Mouse (Mus musculus) liver, embryonic 12.5 days (tissue): ENCODE results near the gene C130050O18Rik. TPM values are rescaled to one million over a fixed set of nuclear protein-coding genes. Genes with fewer than 3 reads are reported as not detected.

ENCODE experiments used
- ATAC-seq: fragments of 200-750 bp; cut with Nextera tagmentation; 2 replicates; pipeline ENCODE4 v1.8.0; 2017; ENCODE audit warnings: moderate number of reproducible peaks, mild to moderate bottlenecking, moderate library complexity
- H3K27ac ChIP-seq: fragments of 300-500 bp; sonication (generic); 2 replicates; pipeline ENCODE4 v1.5.1; 2016; ENCODE audit warnings: mild to moderate bottlenecking
- H3K27me3 ChIP-seq: fragments of 300-500 bp; sonication (generic); replicated peaks from 2 replicates; pipeline ENCODE4 v1.6.1; 2016; ENCODE audit warnings: mild to moderate bottlenecking, moderate library complexity
- H3K36me3 ChIP-seq: fragments of 300-500 bp; sonication (generic); 2 replicates; pipeline ENCODE4 v1.6.1; 2016; ENCODE audit warnings: mild to moderate bottlenecking, moderate library complexity
- H3K4me1 ChIP-seq: fragments of 300-500 bp; sonication (generic); 2 replicates; pipeline ENCODE4 v1.6.1; 2016
- H3K4me2 ChIP-seq: fragments of 300-500 bp; sonication (generic); 2 replicates; pipeline ENCODE4 v1.6.1; 2016; ENCODE audit warnings: mild to moderate bottlenecking, moderate library complexity
- H3K4me3 ChIP-seq: fragments of 300-500 bp; sonication (generic); 2 replicates; pipeline ENCODE4 v1.5.1; 2016; ENCODE audit warnings: mild to moderate bottlenecking, moderate library complexity
- H3K9ac ChIP-seq: fragments of 300-500 bp; sonication (generic); 2 replicates; pipeline ENCODE4 v1.6.1; 2016; ENCODE audit warnings: mild to moderate bottlenecking, moderate library complexity
- H3K9me3 ChIP-seq: fragments of 300-500 bp; sonication (generic); replicated peaks from 2 replicates; pipeline ENCODE4 v1.6.1; 2016; ENCODE audit warnings: mild to moderate bottlenecking, moderate library complexity
- WGBS: fragments of 180-500 bp; shearing (Covaris S2); methylation state at CpG from one replicate; pipeline ENCODE4 v1.1.7; 2016; ENCODE audit not compliant: insufficient replicate concordance; 5-methylcytosine and 5-hydroxymethylcytosine counted together
- polyA plus RNA-seq: library from polyadenylated mRNA; unstranded; fragments of >200 nt; fragmentation: Nextera tagmentation; extraction: Ambion mirVana; gene quantifications from 2 replicates; pipeline ENCODE4 v1.2.1, GENCODE M21; 2016

C130050O18Rik gene
- 0.72 and 0.75 TPM in 2 replicates for polyA plus RNA-seq

DNA sequence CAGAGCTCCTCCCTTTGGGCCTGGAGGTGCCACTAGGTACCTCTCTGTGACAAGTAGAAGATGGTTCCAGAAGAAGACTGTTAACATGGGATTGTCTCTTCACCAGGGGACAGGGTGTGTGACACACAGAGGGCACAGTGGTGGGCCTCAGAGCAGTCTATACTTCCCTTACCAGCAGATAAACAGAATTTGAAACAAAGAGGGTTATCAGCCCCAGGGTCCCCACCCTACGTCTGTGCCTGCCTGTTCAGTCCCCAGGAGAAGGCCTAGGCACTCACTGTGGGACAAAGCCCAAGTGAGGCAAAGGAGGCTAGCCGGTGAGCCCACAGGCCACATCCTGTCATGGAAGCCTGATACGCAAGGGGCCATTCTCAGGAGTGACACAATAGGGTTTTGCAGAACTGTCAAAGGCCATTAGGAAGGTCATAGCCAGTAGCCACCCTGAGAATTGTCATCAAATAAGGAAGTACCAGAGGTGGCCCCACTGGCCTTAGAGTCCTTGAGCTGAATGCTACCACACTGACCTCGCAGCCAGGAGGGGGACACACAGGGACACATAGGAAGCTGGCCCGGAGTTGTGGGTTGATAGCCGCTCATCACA, at the start of gene C130050O18Rik:
C130050O18Rik (plus strand) TSS at position 480 of the 601 bp plus-strand sequence.
- peak within 1 kb of the TSS; percentile 23 for H3K4me2 ChIP-seq
- peak within 1 kb of the TSS; percentile 75 for H3K27ac ChIP-seq
- no peaks in the 10 kb centered on the region for H3K27me3 ChIP-seq
- no peaks in the 10 kb centered on the region for H3K36me3 ChIP-seq
- peak within 1 kb of the TSS; percentile 9; the same call in 1 of the 2 replicates for H3K4me3 ChIP-seq
- peak; percentile 81 for ATAC-seq
- 26% methylated on average over 6 of the region's 6 CpGs for WGBS
- peaks cover 66% of the 10 kb centered on the region for H3K4me1 ChIP-seq
- peak within 1 kb of the TSS; percentile 45 for H3K9ac ChIP-seq
- no peaks in the 10 kb centered on the region for H3K9me3 ChIP-seq

DNA sequence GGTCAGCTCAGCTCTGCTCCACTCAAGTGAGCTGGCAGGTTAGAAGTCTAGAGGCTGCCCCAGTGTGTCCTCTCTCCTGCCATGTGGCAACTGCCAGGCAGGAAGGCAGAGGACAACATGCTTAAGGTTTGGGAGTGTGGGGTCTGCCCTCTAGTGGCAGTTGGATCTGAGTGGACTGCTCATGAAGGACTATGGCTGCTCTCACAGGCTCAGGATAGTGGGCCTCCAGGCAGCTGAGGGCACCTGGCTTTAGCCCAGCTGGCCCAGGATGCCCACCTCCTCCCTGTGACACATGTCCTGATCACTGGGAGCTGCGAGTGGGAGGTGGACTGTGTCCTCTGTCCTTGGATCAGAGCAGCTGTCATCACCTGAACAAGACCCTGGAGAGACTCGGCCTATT, 46.4 kb upstream of the C130050O18Rik start:
- peak; percentile 30; the same call in 1 of the 2 replicates for ATAC-seq

DNA sequence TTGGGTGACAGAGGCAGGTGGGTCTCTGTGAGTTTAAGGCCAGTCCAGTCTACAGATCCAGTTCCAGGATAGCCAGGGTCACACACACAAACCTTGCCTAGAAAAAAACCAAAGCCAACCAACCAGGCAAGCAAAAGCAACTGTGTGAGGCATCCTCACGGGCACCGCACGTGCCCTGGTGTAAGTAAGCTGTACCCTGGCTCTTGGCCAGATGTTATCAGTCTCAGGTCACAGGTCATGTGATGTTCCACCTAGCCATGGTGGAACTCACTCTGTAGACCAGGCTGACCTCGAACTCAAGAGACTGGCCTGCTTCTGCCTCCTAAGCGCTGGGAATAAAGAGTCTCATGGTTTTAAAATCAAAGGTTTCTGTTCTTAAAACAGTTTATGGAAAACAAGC, 45.8 kb upstream of the C130050O18Rik start:
- Histone ChIP-seq H3K4me2 (no peak overlapping the region), H3K4me1 (peaks cover 7% of the 10 kb centered on the region), H3K27me3 (no peaks in the 10 kb centered on the region), H3K36me3 (peaks cover 16% of the 10 kb centered on the region; the same call in 1 of the 2 replicates), H3K4me3 (no peak overlapping the region), H3K9ac (no peak overlapping the region), H3K9me3 (no peaks in the 10 kb centered on the region), H3K27ac (no peak overlapping the region)
- no peak for ATAC-seq
- 81% methylated on average over 5 of the region's 5 CpGs for WGBS

More for the DNA sequence above, 46.4 kb upstream of the C130050O18Rik start:
- no peak overlapping the region for H3K4me2 ChIP-seq
- H3K27ac ChIP-seq, result no peak overlapping the region
- H3K4me3 ChIP-seq, result no peak overlapping the region
- H3K27me3 ChIP-seq, result no peaks in the 10 kb centered on the region
- H3K4me1 ChIP-seq, result peaks cover 8% of the 10 kb centered on the region
- peaks cover 16% of the 10 kb centered on the region; the same call in 1 of the 2 replicates for H3K36me3 ChIP-seq
- H3K9me3 ChIP-seq, result no peaks in the 10 kb centered on the region
- H3K9ac ChIP-seq, result no peak overlapping the region
- 65% methylated on average over 2 of the region's 2 CpGs for WGBS

DNA sequence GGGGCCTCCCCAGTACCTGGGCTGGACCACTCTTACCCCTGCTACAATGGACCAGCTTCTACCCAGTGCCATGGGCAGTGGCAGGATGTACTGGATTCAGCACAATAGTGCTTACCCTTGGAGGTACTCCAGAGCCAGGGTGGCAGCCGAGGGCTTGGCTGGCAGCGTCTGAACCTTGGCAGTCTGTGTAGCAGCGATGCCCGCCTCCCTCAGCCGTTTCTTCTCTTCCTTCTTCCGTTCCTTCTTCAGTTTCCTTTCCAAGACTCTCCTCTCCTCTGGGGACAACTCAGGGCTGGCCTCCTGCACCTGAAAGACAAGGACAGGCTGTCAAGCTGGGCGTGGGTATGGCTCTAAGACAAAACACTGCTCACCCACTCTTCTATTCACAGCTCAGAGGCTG, 41.2 kb upstream of the C130050O18Rik start:
- no peak overlapping the region for H3K4me2 ChIP-seq
- no peaks in the 10 kb centered on the region for H3K9me3 ChIP-seq

DNA sequence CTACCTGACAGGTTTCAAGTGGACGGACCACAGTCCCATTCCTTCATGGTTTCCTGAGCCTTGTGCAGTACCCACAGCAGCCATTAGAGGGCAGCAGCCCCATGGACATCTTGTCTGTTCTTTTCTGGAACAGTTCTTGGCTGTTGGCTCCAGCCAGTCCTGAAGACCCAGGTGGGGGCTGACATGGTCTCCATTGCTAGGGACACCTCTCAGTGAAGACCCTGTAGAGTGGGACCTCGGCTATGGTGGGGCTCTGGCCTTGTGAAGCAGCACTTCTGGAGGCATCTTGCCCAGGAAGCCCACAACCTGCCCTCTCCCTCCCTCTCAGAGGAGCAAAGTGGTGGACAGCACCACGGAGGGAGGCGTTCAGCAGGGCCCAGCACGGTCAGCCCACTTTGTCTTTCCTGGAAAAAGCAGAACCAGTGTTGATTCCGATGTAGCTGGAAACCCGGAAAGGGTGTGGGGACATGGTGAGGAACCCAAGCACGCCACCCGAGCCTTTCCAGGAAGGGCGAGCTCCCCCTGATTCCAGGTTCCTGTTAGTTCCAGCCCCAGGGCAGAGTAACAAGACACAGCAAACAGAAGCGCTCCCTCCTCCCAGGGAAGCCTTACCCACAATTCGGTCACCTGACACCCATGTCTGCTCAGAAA, 40.7 kb upstream of the C130050O18Rik start:
- peak; percentile 53 for ATAC-seq
- 22% methylated on average over 12 of the region's 12 CpGs for WGBS
- Histone ChIP-seq H3K27me3 (no peaks in the 10 kb centered on the region), H3K4me3 (no peak overlapping the region), H3K9me3 (no peaks in the 10 kb centered on the region), H3K4me2 (peak overlapping the region; percentile 28), H3K36me3 (0 out of 2 replicates have a peak, but pooled peaks cover 17% of the 10 kb centered on the region), H3K27ac (peak overlapping the region; percentile 58), H3K9ac (peak overlapping the region; percentile 35; the same call in 1 of the 2 replicates), H3K4me1 (peaks cover 55% of the 10 kb centered on the region)

More for the DNA sequence above, 41.2 kb upstream of the C130050O18Rik start:
- peaks cover 20% of the 10 kb centered on the region; the same call in 1 of the 2 replicates for H3K36me3 ChIP-seq
- peaks cover 51% of the 10 kb centered on the region for H3K4me1 ChIP-seq
- ATAC-seq, result no peak
- H3K27me3 ChIP-seq, result no peaks in the 10 kb centered on the region
- H3K9ac ChIP-seq, result no peak overlapping the region
- no peak overlapping the region for H3K27ac ChIP-seq
- no peak overlapping the region for H3K4me3 ChIP-seq
- WGBS, result 55% methylated on average over 7 of the region's 7 CpGs

DNA sequence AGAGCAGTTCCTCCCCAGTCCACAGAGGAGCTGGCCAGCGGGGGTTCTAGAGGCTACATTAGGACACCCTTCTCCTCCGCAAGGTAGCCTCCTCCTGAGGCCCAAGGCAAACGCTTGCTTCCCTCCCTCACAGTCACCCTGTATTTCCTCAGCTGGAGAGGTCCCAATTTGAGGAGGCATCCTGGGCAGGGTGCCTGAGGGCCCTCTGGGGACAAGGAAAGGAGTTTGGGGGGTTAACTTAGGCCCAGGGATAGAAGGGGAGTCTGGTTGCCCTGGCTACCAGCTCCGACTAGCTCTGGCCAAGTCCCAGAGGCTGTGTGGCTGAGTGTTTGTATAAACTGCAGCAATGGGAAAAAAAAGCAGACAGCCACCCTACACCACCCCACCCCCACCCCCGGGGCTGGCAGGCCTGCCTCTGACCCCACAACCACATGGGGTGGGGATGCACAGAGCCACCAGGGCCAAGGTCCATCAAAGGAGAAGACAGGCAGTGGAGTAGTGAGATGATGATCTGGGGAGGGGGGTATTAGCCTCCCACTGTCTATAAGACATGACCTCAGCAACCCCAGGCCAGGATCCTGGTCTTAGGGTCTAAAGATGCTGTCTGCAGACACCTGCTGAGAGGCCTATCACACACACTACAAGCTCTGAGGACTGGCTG, 40.0 kb upstream of the C130050O18Rik start:
- Histone ChIP-seq H3K4me1 (peaks cover 61% of the 10 kb centered on the region), H3K27me3 (no peaks in the 10 kb centered on the region), H3K27ac (peak overlapping the region; percentile 58), H3K4me2 (peak overlapping the region; percentile 28), H3K4me3 (no peak overlapping the region), H3K9ac (peak overlapping the region; percentile 24; the same call in 1 of the 2 replicates), H3K36me3 (0 out of 2 replicates have a peak, but pooled peaks cover 16% of the 10 kb centered on the region), H3K9me3 (no peaks in the 10 kb centered on the region)
- peak; percentile 19 for ATAC-seq
- 39% methylated on average over 5 of the region's 5 CpGs for WGBS

DNA sequence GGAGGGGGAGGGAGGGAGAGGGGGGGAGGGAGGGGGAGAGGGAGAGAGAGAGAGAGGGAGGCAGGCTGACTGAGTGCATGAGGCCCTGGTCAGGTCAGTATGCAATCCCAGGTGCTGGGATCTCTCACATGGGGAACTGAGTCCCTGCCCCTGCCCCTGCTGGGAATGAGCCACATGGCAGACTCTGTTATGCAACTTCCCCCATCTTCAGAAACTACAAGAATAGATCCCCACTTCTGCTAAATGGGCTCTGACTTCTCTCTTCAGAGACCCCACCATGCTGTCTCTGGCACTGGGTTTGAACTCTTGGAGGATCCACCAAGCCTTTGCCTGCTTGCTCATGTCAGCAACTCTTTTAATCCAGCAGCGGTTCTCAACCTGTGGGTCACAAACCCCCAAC, 39.3 kb upstream of the C130050O18Rik start:
- H3K27ac ChIP-seq, result peak overlapping the region; percentile 45
- no peaks in the 10 kb centered on the region for H3K9me3 ChIP-seq

DNA sequence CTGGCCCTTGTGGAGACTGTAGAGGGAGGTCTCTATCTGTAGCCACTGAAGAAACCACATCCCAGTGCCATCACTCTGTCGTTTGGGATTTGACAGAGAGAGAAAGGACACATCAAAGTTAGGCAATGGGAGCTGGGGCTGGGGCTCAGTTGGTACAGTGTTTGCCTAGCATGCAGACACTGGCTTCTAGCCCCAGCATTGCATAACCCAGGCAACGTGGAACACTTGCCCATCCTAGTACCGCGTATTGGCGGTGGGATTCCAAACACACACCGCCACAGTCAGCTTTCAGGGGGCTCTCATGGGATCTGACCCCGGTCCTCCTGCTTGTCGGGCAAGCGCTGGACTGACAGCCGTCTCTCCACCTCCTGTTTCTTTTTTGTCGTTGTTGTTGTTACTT, 38.6 kb upstream of the C130050O18Rik start:
- H3K9me3 ChIP-seq, result no peaks in the 10 kb centered on the region
- peak overlapping the region; percentile 45 for H3K27ac ChIP-seq
- no peak overlapping the region for H3K4me3 ChIP-seq
- 68% methylated on average over 11 of the region's 11 CpGs for WGBS
- no peaks in the 10 kb centered on the region for H3K27me3 ChIP-seq
- H3K4me1 ChIP-seq, result peaks cover 76% of the 10 kb centered on the region
- no peak overlapping the region for H3K9ac ChIP-seq
- H3K36me3 ChIP-seq, result 0 out of 2 replicates have a peak, but pooled peaks cover 4% of the 10 kb centered on the region
- no peak overlapping the region for H3K4me2 ChIP-seq
- no peak for ATAC-seq

More for the DNA sequence above, 39.3 kb upstream of the C130050O18Rik start:
- Histone ChIP-seq H3K27me3 (no peaks in the 10 kb centered on the region), H3K4me1 (peaks cover 69% of the 10 kb centered on the region), H3K4me2 (no peak overlapping the region), H3K9ac (no peak overlapping the region), H3K4me3 (no peak overlapping the region), H3K36me3 (0 out of 2 replicates have a peak, but pooled peaks cover 9% of the 10 kb centered on the region)
- ATAC-seq, result no peak
- 29% methylated on average over 1 of the region's 1 CpGs for WGBS

DNA sequence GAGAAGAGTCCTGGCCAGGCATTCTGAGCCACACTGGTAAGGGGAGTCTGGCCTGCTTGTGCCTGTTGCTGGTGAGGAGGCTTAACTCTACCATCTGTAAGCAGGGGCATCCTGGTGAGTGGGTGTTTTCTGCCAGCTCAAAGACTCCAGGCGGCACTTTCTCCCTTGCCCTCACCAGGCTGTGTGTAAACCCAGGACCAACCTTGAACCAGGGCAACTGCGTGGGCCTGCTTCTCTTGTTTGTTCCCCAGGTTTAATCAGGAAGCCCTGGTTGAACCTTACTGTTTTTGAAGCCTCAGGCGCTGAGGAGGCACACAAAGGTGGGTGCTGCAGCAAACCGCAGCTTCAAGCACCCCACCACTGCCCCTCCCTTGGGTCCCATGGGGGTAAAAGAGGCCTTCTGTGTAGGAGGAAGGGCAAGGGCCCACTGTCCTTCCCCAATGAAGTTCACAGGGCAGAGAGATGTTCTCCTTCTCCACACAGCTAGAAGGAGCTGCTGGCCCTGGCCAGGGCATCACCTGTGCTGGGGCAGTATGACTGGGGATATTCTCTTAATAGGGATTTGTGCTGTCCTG, 37.1 kb upstream of the C130050O18Rik start:
- Histone ChIP-seq H3K27ac (peak overlapping the region; percentile 92), H3K27me3 (no peaks in the 10 kb centered on the region), H3K4me1 (peaks cover 87% of the 10 kb centered on the region), H3K36me3 (0 out of 2 replicates have a peak, but pooled peaks cover 4% of the 10 kb centered on the region), H3K4me3 (no peak overlapping the region), H3K9ac (no peak overlapping the region), H3K9me3 (no peaks in the 10 kb centered on the region), H3K4me2 (no peak overlapping the region)
- 79% methylated on average over 4 of the region's 4 CpGs for WGBS
- no peak for ATAC-seq

DNA sequence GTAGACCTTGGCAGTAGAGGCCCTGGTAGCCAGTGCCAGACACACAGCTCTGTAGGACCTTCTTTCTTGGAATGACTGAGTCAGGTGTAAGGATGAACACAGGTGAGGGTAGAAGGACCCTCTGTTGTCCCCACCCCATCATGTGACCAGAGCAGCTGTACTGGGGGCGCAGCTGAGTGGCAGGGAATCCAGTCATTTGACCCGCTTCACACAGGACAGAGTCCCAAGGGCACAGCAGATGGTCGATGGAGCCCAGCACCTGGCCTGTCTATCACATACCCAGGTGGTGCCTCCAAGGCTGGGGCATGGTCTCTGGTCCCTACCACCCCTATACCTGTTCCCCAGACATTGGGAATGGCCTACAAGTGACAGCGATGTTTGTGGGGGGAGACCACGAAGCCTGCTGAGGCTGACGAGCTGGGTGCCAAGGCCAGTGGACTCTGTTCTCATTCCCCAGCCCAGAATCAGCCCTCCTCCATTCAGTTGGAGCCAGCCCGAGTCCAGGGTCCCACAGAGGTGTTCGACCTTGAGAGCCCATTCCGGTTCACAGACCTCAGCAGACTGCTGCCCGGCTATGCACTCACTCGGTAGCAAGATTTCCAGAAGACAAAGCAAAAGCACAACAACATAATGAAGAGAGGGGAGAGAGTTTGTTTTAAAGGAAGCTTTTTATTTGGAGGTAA, 36.3 kb upstream of the C130050O18Rik start:
- no peak overlapping the region; the same call in 1 of the 2 replicates for H3K4me2 ChIP-seq
- no peak for ATAC-seq
- H3K4me1 ChIP-seq, result peaks cover 95% of the 10 kb centered on the region
- 0 out of 2 replicates have a peak, but pooled peaks cover 4% of the 10 kb centered on the region for H3K36me3 ChIP-seq
- no peak overlapping the region for H3K9ac ChIP-seq
- H3K27ac ChIP-seq, result peak overlapping the region; percentile 92
- 78% methylated on average over 11 of the region's 11 CpGs for WGBS
- no peaks in the 10 kb centered on the region for H3K27me3 ChIP-seq
- H3K9me3 ChIP-seq, result no peaks in the 10 kb centered on the region
- H3K4me3 ChIP-seq, result no peak overlapping the region

DNA sequence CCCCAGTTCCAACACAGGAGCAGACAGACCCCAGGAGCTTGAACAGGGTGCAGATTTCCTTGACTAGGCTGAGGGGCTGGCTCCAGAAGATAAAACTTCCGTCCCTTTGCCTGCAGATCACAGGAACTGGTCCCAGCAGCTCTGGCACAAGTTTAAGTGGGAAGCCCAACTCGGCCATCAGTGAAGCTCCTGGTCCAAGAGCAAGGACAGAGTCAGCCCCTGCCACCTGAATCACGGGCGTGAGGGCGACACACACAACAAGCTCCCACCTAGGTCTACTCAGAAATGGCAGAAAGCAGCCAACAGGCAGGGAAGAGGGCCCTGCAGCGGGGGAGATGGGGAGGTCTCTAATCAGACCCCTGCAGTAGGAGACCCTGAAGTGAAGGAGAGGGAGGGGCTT, 34.7 kb upstream of the C130050O18Rik start:
- WGBS, result 62% methylated on average over 6 of the region's 6 CpGs
- Histone ChIP-seq H3K4me3 (no peak overlapping the region), H3K36me3 (0 out of 2 replicates have a peak, but pooled peaks cover 4% of the 10 kb centered on the region), H3K4me1 (peaks cover 96% of the 10 kb centered on the region), H3K27ac (peak overlapping the region; percentile 92), H3K9ac (peak overlapping the region; percentile 94), H3K9me3 (no peaks in the 10 kb centered on the region), H3K27me3 (no peaks in the 10 kb centered on the region), H3K4me2 (peak overlapping the region; percentile 85)
- ATAC-seq, result no peak
